Mouse (Mus musculus) midbrain, embryonic 11.5 days (tissue): ENCODE results near the gene Prickle2. TPM values are rescaled to one million over a fixed set of nuclear protein-coding genes. Genes with fewer than 3 reads are reported as not detected.

ENCODE experiments used
- ATAC-seq: fragments of 200-750 bp; cut with Nextera tagmentation; 2 replicates; pipeline ENCODE4 v1.8.0; 2017; ENCODE audit warnings: moderate TSS enrichment, moderate library complexity; ENCODE audit not compliant: low FRiP score
- DNase-seq: peaks from one replicate; pipeline ENCODE4 v3.0.0; 2015; ENCODE audit warnings: low spot score; ENCODE audit errors: missing footprints
- H3K27ac ChIP-seq: fragments of 300-500 bp; sonication (generic); 2 replicates; pipeline ENCODE4 v1.5.1; 2014; ENCODE audit warnings: low read depth, low read length
- H3K27me3 ChIP-seq: fragments of 300-500 bp; sonication (generic); 2 replicates; pipeline ENCODE4 v1.6.1; 2014; ENCODE audit warnings: mild to moderate bottlenecking, low read length, moderate library complexity, mixed read lengths; ENCODE audit not compliant: control insufficient read depth, insufficient read depth
- H3K36me3 ChIP-seq: fragments of 300-500 bp; sonication (generic); 2 replicates; pipeline ENCODE4 v1.6.1; 2014; ENCODE audit warnings: mild to moderate bottlenecking, low read length, moderate library complexity, mixed read lengths; ENCODE audit not compliant: control insufficient read depth, insufficient read depth
- H3K4me1 ChIP-seq: fragments of 300-500 bp; sonication (generic); 2 replicates; pipeline ENCODE4 v1.6.1; 2014; ENCODE audit warnings: low read length; ENCODE audit not compliant: control insufficient read depth, insufficient read depth
- H3K4me2 ChIP-seq: fragments of 300-500 bp; sonication (generic); 2 replicates; pipeline ENCODE4 v1.6.1; 2014; ENCODE audit warnings: mild to moderate bottlenecking, moderate library complexity
- H3K4me3 ChIP-seq: fragments of 300-500 bp; sonication (generic); 2 replicates; pipeline ENCODE4 v1.5.1; 2014; ENCODE audit warnings: low read depth, low read length
- H3K9ac ChIP-seq: fragments of 300-500 bp; sonication (generic); 2 replicates; pipeline ENCODE4 v1.6.1; 2014; ENCODE audit warnings: low read length
- H3K9me3 ChIP-seq: fragments of 300-500 bp; sonication (generic); 2 replicates; pipeline ENCODE4 v1.6.1; 2016; ENCODE audit warnings: low read length; ENCODE audit not compliant: control insufficient read depth
- WGBS: fragments of 180-500 bp; shearing (Covaris S2); extraction: QIAGEN DNeasy Blood & Tissue Kit; methylation state at CpG from one replicate; pipeline ENCODE4 v1.1.7; 2014; 5-methylcytosine and 5-hydroxymethylcytosine counted together
- polyA plus RNA-seq: library from polyadenylated mRNA; unstranded; fragments of >200 nt; fragmentation: Nextera tagmentation; extraction: Ambion mirVana; gene quantifications from 2 replicates; pipeline ENCODE4 v1.2.1, GENCODE M21; 2014

Prickle2 gene
- polyA plus RNA-seq, 1 experiment from 2014 or later = 7.7 TPM

DNA sequence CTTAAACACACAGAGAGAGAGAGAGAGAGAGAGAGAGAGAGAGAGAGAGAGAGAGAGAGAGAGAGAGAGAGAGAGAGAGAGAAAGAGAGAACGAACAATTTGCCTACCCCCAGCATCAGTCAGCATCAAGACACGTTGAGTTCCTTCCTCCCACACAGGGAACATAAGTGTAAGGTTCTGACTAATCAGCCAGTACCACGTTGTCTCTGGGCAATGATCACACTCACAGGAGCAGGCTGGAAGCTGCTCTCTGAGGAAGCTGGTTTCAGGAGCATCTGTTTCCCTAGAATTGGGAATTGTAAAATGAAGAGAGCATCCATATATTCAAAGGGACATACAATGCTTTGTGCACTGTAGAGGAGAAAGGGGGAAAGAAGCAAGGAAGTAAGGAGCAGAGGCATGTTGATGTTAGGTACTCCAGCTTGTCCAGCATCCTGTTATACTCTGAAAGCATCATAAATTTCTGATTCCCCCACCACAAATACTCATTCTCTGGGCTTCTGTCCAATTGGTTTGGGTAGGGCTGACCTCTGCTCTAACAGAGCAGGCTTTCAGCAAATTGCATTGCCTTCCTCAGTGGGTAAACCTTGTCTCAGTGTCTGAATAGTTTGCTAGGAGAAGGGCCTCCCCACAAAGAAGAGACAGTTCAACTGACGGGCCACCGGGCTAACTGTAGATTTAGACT, 116.4 kb downstream of the Prickle2 start:
- no peak overlapping the region for H3K4me2 ChIP-seq
- ATAC-seq = no peak
- 70% methylated on average over 5 of the region's 5 CpGs for WGBS
- H3K4me3 ChIP-seq = no peak overlapping the region
- no peaks in the 10 kb centered on the region for H3K9me3 ChIP-seq
- DNase-seq = no peak
- H3K9ac ChIP-seq = no peak overlapping the region
- no peaks in the 10 kb centered on the region for H3K27me3 ChIP-seq
- H3K4me1 ChIP-seq = no peaks in the 10 kb centered on the region
- H3K27ac ChIP-seq = no peak overlapping the region
- H3K36me3 ChIP-seq = no peaks in the 10 kb centered on the region

DNA sequence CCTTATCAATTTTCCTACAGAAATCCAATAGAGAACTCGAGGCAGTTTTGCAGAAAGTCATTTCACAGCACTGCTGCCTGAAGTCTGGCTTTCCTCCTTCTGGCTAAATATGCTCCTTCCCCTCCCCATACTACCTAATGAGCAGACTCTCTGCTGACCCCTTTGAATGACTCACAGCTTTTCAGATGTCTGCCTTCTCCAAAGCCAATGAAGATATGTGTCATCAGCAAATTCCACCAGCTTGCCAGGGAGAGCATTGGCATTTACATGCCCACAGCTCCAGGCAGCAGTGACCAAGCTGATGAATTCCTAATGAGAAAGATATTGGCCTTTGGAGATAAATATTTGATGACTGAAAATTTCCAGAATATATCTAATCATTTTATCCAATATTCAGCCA, 121.9 kb downstream of the Prickle2 start:
- no peaks in the 10 kb centered on the region for H3K27me3 ChIP-seq
- H3K36me3 ChIP-seq = no peaks in the 10 kb centered on the region
- WGBS = 65% methylated on average over 1 of the region's 1 CpGs
- no peaks in the 10 kb centered on the region for H3K4me1 ChIP-seq
- no peak for DNase-seq
- no peak for ATAC-seq
- H3K27ac ChIP-seq = no peak overlapping the region
- H3K4me2 ChIP-seq = no peak overlapping the region
- H3K9me3 ChIP-seq = no peaks in the 10 kb centered on the region
- no peak overlapping the region for H3K9ac ChIP-seq
- no peak overlapping the region for H3K4me3 ChIP-seq

DNA sequence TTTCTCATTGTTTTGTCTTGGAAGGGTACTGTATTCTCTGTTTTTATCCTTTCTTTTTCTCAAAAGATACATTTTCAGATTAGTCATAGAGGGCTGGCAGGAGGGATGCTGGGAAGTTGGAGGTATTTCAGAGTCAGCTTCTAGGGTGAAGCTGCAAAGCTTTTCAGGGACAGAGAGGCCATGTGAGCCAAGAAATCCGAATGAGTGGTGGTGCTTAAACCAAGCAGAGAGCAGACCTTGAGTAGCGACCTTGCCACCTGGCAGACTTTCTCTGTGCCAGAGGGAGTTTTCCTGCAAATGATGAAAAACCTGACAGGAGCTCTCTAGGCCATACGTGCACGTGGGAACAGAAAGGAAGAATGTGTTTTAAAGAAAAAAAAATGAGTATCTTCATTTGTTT, 130.7 kb downstream of the Prickle2 start:
- Histone ChIP-seq H3K27me3 (no peaks in the 10 kb centered on the region), H3K27ac (no peak overlapping the region), H3K9ac (no peak overlapping the region), H3K4me1 (no peaks in the 10 kb centered on the region), H3K36me3 (no peaks in the 10 kb centered on the region), H3K9me3 (no peaks in the 10 kb centered on the region), H3K4me2 (no peak overlapping the region), H3K4me3 (no peak overlapping the region)
- WGBS = 83% methylated on average over 4 of the region's 4 CpGs
- DNase-seq = no peak
- no peak for ATAC-seq

DNA sequence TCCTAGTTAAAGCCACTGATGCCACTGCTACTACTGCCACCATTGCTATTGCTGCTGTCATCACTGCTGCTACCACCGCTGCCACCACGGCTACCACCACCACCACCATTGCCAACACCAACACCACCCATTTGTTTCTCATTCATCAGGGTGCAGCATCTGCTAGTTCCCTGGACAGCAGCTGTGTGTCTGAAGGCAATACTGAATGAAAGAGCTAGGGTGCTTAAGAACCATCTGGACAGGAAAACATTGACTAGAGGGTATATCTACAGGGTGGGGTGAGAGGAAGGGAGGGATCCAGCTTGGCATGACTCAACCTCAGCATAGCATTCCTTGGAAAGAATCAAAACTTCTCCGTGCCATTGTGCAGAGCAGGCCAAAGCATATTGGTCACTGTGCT, 133.8 kb downstream of the Prickle2 start:
- ATAC-seq (no peak), DNase-seq (no peak)
- H3K27ac ChIP-seq = no peak overlapping the region
- no peak overlapping the region for H3K9ac ChIP-seq
- WGBS = 92% methylated on average over 3 of the region's 3 CpGs
- no peaks in the 10 kb centered on the region for H3K27me3 ChIP-seq
- no peaks in the 10 kb centered on the region for H3K9me3 ChIP-seq
- no peaks in the 10 kb centered on the region for H3K36me3 ChIP-seq
- no peak overlapping the region for H3K4me2 ChIP-seq
- 0 out of 2 replicates have a peak, but pooled peaks cover 2% of the 10 kb centered on the region for H3K4me1 ChIP-seq
- H3K4me3 ChIP-seq = no peak overlapping the region

DNA sequence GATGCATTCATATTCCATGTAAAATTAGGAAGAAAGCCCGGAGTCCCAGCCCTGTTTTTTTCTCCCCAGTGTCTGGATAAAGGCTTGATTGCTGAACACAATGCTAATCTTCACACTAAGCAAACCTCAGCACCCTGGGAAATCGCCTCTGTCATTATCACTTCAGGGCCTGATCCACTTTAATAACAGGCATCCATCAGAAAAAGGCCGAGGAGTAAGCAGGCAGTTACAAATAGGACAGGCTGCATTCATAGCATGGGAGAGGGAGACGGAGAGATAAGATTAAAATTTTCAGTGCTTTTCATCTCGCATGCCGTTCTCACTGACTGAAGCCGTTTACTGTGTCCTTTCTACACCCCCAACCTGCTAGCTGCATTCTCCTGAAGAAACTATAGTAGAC, 135.9 kb downstream of the Prickle2 start:
- H3K27me3 ChIP-seq = no peaks in the 10 kb centered on the region
- H3K4me3 ChIP-seq = no peak overlapping the region
- ATAC-seq (no peak), DNase-seq (no peak)
- H3K4me2 ChIP-seq = no peak overlapping the region
- H3K27ac ChIP-seq = no peak overlapping the region
- H3K4me1 ChIP-seq = 0 out of 2 replicates have a peak, but pooled peaks cover 2% of the 10 kb centered on the region
- 51% methylated on average over 7 of the region's 7 CpGs for WGBS
- H3K36me3 ChIP-seq = no peaks in the 10 kb centered on the region
- no peaks in the 10 kb centered on the region for H3K9me3 ChIP-seq
- no peak overlapping the region for H3K9ac ChIP-seq

DNA sequence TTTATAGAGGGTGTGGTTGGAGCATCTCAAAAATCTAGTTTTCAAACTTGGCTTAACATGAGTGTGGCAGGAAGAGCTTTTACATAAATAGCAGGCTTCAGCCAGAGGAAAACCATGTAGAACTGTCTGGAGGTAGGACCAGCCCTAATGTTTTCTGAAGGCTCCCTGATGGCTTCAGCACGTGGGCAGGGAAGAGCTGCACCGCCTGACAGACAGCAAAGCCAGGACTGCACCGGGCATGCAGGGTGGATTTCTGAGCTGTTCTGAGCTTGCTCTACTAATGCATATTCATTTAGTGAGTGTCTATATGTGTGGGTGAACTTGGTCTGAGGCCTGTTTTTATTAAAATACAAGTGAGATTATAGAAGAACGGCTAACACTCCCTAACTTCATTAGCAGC, 136.7 kb downstream of the Prickle2 start:
- DNase-seq (no peak), ATAC-seq (no peak)
- H3K27ac ChIP-seq = no peak overlapping the region
- H3K36me3 ChIP-seq = no peaks in the 10 kb centered on the region
- no peaks in the 10 kb centered on the region for H3K27me3 ChIP-seq
- H3K4me3 ChIP-seq = no peak overlapping the region
- no peak overlapping the region for H3K9ac ChIP-seq
- WGBS = 77% methylated on average over 4 of the region's 4 CpGs
- H3K4me2 ChIP-seq = no peak overlapping the region
- H3K9me3 ChIP-seq = no peaks in the 10 kb centered on the region
- H3K4me1 ChIP-seq = 0 out of 2 replicates have a peak, but pooled peaks cover 2% of the 10 kb centered on the region

DNA sequence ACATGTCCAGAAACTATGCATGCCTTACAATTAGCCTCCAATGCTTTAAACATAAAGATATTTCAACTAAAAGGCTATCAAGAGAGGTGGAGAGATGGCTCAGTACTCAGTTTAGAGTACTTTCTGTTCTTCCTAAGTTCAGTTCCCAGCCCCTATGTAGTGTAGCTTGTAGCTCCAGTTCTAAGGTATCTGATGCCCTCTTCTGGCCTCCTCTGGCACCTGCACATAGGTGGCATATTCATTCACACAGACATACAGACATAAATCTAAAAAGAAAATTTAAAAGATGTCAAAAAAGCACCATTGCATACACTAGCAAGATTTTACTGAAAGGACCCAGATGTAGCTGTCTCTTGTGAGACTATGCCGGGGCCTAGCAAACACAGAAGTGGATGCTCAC, 146.7 kb downstream of the Prickle2 start:
- Histone ChIP-seq H3K4me2 (no peak overlapping the region), H3K27ac (no peak overlapping the region), H3K9me3 (no peaks in the 10 kb centered on the region), H3K4me1 (no peaks in the 10 kb centered on the region), H3K9ac (no peak overlapping the region), H3K36me3 (no peaks in the 10 kb centered on the region), H3K4me3 (no peak overlapping the region), H3K27me3 (no peaks in the 10 kb centered on the region)
- DNase-seq = no peak
- 100% methylated on average over 1 of the region's 1 CpGs for WGBS
- no peak for ATAC-seq

DNA sequence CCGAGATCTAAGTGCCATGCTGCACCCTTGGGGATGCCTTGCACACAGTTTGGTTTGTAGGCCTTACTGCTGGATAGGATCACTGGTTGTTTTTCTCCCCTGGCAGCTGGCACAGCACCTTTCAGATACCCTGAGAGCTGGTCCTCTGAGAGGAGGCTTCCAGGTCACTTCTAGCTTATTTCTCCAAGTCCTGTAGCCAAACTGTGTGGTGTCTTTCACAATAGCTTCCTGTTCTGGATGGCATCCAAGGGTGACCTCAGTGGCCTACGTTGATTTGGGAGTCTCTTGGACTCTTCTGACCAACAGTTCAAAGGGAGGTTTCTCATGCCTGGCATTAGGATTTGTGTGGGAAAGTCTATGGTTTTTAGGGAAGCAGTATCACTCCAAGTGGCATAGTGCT, 150.3 kb downstream of the Prickle2 start:
- Histone ChIP-seq H3K27me3 (no peaks in the 10 kb centered on the region), H3K4me2 (no peak overlapping the region), H3K9ac (no peak overlapping the region), H3K36me3 (no peaks in the 10 kb centered on the region), H3K4me3 (no peak overlapping the region), H3K27ac (no peak overlapping the region), H3K9me3 (no peaks in the 10 kb centered on the region), H3K4me1 (no peaks in the 10 kb centered on the region)
- WGBS = 73% methylated on average over 2 of the region's 2 CpGs
- DNase-seq (peak; percentile 39), ATAC-seq (no peak)

DNA sequence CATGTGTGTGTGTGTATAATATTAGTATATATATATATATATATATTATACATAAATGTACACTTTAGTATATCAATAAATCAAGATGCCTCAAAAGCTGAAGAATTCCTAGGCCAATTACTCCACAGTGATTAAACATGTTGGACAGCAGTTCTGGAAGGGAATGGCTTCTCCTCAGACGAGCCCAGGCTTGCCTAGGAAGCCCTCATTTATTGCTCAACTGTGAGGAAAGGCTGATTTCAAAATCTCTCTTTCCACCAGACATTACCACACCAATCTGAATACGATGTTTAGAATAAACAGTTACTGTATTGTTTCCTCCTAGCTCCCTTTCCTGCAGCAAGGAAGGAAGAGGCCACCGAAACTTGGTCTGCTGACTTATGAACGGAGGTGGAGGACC, 152.9 kb downstream of the Prickle2 start:
- ATAC-seq (no peak), DNase-seq (no peak)
- H3K36me3 ChIP-seq = no peaks in the 10 kb centered on the region
- no peaks in the 10 kb centered on the region for H3K9me3 ChIP-seq
- H3K4me2 ChIP-seq = no peak overlapping the region
- no peaks in the 10 kb centered on the region for H3K27me3 ChIP-seq
- H3K9ac ChIP-seq = no peak overlapping the region
- H3K4me1 ChIP-seq = no peaks in the 10 kb centered on the region
- WGBS = 88% methylated on average over 4 of the region's 4 CpGs
- H3K4me3 ChIP-seq = no peak overlapping the region
- no peak overlapping the region for H3K27ac ChIP-seq
